Mouse (Mus musculus) skeletal muscle tissue, adult 2 months (tissue): ENCODE measurements around the gene Msh6.
"Not testable (repeated sequence)": the region's sequence is repeated elsewhere in the genome, so short reads cannot be mapped to it uniquely, and the experiment has no call there.

Experiments used
- DNase-seq: peaks from one replicate; pipeline ENCODE4 v3.0.0-alpha.2; 2012; ENCODE audit warnings: low read depth, low spot score

The Msh6 gene

GRCm38 (mm10) chr17:87979696-87980095 is 4.8 kb downstream of the Msh6 start:
- DNase-seq, result not testable (repeated sequence)

GRCm38 (mm10) chr17:87982112-87982511 is 7.2 kb downstream of the Msh6 start:
- no peak for DNase-seq

DNA sequence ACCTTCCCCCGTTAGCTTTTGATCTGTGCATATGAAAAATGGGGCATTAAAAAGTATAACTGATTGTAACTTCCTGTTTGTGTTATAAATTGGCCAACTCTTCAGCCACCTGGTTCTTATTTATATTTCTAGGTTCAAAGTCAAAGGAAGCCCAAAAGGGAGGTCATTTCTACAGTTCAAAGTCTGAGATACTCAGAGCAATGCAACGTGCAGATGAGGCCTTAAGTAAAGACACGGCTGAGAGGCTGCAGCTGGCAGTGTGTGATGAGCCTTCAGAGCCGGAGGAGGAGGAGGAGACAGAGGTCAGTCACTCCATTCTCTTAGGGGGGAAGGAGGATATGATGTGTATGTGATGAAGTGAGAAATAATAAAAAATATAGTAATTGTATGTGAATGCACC is 8.5 kb downstream of the Msh6 start:
- DNase-seq, result no peak

DNA sequence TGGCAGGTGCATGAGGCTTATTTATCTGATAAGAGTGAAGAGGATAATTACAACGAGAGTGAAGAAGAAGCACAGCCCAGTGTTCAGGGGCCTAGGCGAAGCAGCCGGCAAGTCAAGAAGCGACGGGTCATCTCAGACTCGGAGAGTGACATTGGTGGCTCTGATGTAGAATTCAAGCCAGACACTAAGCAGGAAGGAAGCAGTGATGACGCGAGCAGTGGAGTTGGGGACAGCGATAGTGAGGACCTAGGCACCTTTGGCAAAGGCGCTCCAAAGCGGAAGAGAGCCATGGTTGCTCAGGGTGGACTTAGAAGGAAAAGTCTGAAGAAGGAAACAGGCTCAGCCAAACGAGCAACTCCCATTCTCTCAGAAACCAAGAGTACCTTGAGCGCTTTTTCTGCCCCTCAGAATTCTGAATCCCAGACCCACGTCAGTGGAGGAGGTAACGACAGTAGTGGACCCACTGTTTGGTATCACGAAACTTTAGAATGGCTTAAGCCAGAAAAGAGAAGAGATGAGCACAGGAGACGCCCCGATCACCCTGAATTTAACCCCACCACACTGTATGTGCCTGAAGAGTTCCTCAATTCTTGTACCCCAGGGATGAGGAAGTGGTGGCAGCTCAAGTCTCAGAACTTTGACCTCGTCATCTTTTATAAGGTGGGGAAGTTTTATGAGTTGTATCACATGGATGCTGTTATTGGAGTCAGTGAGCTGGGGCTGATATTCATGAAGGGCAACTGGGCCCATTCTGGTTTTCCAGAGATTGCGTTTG is 9.8 kb downstream of the Msh6 start:
- no peak for DNase-seq

DNA sequence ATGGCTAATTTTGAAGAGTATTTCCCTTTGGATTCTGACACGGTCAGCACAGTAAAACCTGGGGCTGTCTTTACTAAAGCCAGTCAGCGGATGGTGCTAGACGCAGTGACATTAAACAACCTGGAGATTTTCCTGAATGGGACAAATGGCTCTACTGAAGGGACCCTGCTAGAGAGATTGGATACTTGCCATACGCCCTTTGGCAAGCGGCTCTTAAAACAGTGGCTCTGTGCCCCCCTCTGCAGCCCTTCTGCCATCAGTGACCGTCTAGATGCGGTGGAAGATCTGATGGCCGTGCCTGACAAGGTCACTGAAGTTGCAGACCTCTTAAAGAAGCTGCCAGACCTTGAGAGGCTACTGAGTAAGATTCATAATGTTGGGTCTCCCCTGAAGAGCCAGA is 11.1 kb downstream of the Msh6 start:
- no peak for DNase-seq

DNA sequence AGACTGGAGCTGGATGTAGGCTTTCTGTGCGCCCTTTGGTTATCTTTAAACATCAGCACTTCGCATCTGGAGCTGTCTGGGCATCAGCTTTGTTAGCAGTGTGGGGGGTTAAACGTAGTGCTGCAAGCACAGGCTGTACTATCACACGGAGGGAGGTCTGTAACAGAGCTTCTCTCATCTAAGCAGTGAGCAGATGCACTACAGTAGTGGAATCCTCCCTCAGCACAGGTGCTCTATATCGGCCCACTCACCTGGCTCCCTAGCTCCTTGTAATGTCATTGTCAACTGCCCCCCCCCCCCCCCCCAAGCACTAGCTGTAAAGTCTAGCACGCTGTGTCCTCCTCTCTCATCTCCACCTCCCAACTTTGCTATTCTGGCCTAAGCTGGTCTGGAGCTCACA is 12.6 kb downstream of the Msh6 start:
- DNase-seq, result no peak

DNA sequence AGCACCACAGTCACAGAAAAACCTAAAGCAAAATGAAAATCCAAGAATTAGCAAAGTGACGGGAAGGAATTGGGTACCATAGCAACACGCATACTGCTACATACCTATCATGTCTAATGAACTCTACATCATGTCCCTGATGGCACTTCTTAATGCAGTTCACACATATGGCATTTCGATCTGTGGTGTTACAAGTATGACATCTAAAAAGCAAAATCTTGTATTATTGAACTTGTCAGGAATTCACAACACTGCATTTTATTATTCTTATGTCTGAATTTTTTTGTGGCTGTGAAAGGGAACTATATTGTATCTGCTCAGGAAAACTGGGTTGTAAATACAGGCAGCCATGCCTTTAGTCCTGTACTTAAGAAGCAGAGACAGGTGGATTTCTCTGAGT is 17.3 kb downstream of the Msh6 start:
- no peak for DNase-seq

- no peak for DNase-seq
Observed at GRCm38 (mm10) chr17:87993338-87993737, 18.5 kb downstream of the Msh6 start.

- DNase-seq, result no peak
Observed at GRCm38 (mm10) chr17:87997808-87998207, 22.9 kb downstream of the Msh6 start.

- DNase-seq, result no peak
Observed at GRCm38 (mm10) chr17:88004892-88005291, 30.0 kb downstream of the Msh6 start.

- no peak for DNase-seq
Observed at GRCm38 (mm10) chr17:88006956-88007355, 32.1 kb downstream of the Msh6 start.

DNA sequence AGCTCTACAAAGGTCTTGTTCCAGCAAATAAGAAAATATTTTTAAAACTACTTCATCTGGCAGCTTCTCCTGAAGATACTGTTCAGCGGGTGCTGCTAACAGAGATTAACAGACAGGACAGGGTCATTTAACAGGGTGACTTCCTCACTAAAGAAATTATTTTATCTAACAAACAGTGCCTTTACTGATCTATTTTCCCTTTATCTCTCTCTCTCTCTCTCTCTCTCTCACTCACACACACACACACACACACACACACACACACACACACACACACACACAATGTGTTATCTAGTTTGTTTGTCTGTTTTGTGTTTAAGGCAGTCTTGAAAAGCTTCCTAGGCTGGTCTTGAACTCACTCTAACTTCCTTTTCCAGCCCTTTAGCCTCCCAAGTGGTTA is 39.6 kb downstream of the Msh6 start:
- DNase-seq, result no peak

DNA sequence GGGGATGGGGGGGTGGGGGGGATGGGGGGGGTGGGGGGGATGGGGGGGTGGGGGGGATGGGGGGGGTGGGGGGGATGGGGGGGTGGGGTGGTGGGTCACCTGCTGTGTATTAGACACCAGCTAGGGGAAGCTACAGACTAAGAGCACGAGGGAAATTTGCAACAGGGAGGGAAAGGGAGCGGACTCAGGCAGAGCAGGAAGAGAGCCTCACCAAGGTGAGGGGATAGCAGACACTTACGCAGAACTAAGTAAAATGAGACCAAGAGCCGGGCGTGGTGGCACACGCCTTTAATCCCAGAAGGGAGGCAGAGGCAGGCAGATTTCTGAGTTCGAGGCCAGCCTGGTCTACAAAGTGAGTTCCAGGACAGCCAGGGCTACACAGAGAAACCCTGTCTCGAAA is 41.2 kb downstream of the Msh6 start:
- DNase-seq, result not testable (repeated sequence)

DNA sequence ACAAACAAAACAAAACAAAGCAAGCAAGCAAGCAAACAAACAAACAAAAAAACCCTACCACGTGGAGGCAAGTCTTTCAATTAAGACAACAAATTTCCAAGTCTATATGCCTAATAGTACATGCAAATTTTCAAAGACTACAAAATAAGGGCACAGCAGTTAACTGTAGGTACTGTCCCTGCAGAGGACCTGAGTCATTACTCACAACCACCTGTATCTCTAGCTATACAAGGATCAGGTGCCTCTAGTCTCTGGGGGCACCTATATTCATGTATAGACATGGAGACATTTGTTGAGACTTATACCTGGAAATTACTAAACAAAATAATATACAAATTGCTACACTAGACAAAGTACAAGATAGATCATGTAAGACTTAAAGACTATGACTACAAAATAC is 49.1 kb downstream of the Msh6 start:
- DNase-seq, result no peak

- DNase-seq, result peak; percentile 27
Observed at GRCm38 (mm10) chr17:88025227-88025626, 50.4 kb downstream of the Msh6 start.

- DNase-seq, result no peak
Observed at GRCm38 (mm10) chr17:88029194-88029970, 54.5 kb downstream of the Msh6 start.

GRCm38 (mm10) chr17:88031755-88032154 is 56.9 kb downstream of the Msh6 start:
- DNase-seq, result no peak

- no peak for DNase-seq
Observed at GRCm38 (mm10) chr17:88034418-88034817, 59.6 kb downstream of the Msh6 start.
